Mouse (Mus musculus): Measurements from ENCODE around the gene Dnajc7.
"Not testable (repeated sequence)": the region's sequence is repeated elsewhere in the genome, so short reads cannot be mapped to it uniquely, and the experiment has no call there.

The Dnajc7 gene

GRCm38 (mm10) chr11:100550101-100550500 is 69.9 kb downstream of the Dnajc7 start:
- in situ Hi-C loops (cut with MboI, MseI), result no loop called here

GRCm38 (mm10) chr11:100549466-100549865 is 70.5 kb downstream of the Dnajc7 start:
- in situ Hi-C loops (cut with MboI, MseI), result no loop called here

GRCm38 (mm10) chr11:100548141-100548540 is 71.8 kb downstream of the Dnajc7 start:
- in situ Hi-C loops (cut with MboI, MseI), result no loop called here

GRCm38 (mm10) chr11:100546955-100547354 is 73.0 kb downstream of the Dnajc7 start:
- in situ Hi-C loops (cut with MboI, MseI), result no loop called here

GRCm38 (mm10) chr11:100545746-100546085 is 74.3 kb downstream of the Dnajc7 start:
- in situ Hi-C loops (cut with MboI, MseI), result no loop called here

GRCm38 (mm10) chr11:100544832-100545745 is 74.9 kb downstream of the Dnajc7 start, which contains the start of gene Ttc25:
Gene Ttc25, plus strand, starts transcription at chr11:100545607.
- in situ Hi-C loops (cut with MboI, MseI), result no loop called here

GRCm38 (mm10) chr11:100541577-100541976 is 78.4 kb downstream of the Dnajc7 start:
- in situ Hi-C loops (cut with MboI, MseI), result no loop called here

- in situ Hi-C loops (cut with MboI, MseI), result no loop called here
Measured at GRCm38 (mm10) chr11:100540966-100541365, 79.0 kb downstream of the Dnajc7 start.

GRCm38 (mm10) chr11:100536466-100536865 is 83.5 kb downstream of the Dnajc7 start:
- in situ Hi-C loops (cut with MboI, MseI), result no loop called here

GRCm38 (mm10) chr11:100535996-100536395 is 84.0 kb downstream of the Dnajc7 start:
- in situ Hi-C loops (cut with MboI, MseI), result no loop called here

GRCm38 (mm10) chr11:100534821-100535220 is 85.1 kb downstream of the Dnajc7 start:
- in situ Hi-C loops (cut with MboI, MseI), result not testable (repeated sequence)

- in situ Hi-C loops (cut with MboI, MseI), result not testable (repeated sequence)
Measured at GRCm38 (mm10) chr11:100534411-100534810, 85.6 kb downstream of the Dnajc7 start.

GRCm38 (mm10) chr11:100533871-100534270 is 86.1 kb downstream of the Dnajc7 start:
- in situ Hi-C loops (cut with MboI, MseI), result no loop called here
